Mouse (Mus musculus) adrenal gland, adult 18-20 months (tissue): ENCODE results near the gene Arl5c. TPM values are rescaled to one million over a fixed set of nuclear protein-coding genes. Genes with fewer than 3 reads are reported as not detected.
"Not testable (repeated sequence)": the region's sequence is repeated elsewhere in the genome, so short reads cannot be mapped to it uniquely, and the experiment has no call there.

Source experiments
- DNase-seq, 2 experiments: peaks; one replicate each; pipeline ENCODE4 v3.0.0; 2021 to 2022; ENCODE audit warnings: low spot score in 2 of 2
- total RNA-seq, 2 experiments: library from RNA; stranded (reverse); gene quantifications; 1 replicate in 1 of 2; 2 replicates in 1 of 2; pipeline ENCODE4 v1.2.3; 2021

Gene Arl5c
- total RNA-seq, 2 experiments from 2014 or later: 0.45 to 0.63 TPM

DNA sequence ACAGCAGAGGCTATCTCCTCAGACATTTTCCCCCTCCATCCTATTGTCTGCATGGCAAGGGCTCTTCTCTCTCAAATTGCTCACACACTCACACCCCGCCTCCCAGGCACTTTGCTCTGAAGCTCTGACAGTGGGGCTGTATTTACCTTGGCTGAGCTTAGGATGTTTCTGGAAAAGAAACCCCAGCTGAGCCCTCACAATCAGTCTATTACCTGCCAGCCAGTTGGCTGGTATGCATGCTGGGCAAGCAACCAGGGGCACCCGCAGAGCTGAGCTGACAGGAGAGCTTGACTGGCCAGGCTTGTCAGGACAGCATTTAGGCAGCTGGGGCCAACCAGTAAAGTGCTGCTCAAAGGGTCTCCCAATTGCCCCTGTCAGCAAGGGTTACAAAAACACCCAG, 28.9 kb downstream of the Arl5c start:
- DNase-seq: no peak

- DNase-seq: no peak
These were observed 35.1 kb downstream of the Arl5c start for GRCm38 (mm10) chr11:97960907-97961306.

GRCm38 (mm10) chr11:97959300-97959680, 36.7 kb downstream of the Arl5c start:
- DNase-seq: no peak

- no peak for DNase-seq
These were observed 37.2 kb downstream of the Arl5c start for GRCm38 (mm10) chr11:97958641-97959299.

DNA sequence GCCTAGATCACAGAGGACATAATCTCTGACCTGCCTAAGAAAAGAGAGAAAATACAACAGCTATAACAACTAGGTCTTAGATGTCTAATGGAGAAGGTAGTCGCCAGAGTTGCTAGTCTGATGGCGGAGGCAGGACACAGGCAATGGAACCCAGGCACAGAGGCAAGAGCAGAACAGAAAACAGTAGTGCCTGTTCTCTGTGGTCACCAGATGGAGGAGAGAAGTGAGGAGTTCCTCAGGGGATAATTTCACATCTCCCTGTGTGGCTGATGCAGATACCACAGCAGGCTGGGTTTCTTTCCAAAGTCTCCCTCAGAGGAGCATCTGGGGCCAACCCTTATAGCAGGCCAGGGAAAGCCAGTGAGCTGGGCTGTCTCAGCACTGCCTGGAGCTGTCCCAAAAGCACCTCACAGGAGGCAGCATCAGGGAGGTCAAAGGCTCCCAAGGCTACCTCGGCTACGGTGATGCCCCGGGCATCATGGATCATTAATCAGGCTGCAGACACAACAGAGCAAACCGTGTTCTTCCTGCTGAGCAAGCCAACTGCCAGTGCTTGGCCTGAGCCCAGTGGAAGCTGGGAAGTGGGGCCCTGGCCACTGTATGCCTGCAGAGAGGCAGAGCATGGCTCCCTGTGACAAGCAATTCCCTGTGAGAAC, 38.9 kb downstream of the Arl5c start:
- no peak for DNase-seq

DNA sequence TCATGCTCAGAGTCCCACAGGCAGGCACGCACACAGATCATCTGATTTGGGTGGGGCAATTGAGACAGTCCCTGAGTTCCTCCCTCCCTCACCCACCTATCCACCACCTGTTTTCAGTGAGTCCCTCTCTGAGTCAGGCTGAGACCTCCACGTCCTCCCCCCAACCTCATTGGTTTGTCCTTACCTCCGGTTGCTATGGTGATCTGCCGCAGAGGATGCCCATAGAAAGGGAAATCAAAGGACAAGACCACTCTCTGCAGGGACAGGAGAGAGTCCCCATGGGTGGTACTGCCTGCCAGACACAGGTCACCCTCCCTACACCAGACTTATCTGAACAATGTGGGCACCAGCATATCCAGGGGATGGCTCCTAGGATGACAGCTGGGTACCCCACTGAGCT, 40.1 kb downstream of the Arl5c start:
- DNase-seq: no peak

GRCm38 (mm10) chr11:97955146-97955902, 40.7 kb downstream of the Arl5c start:
- no peak for DNase-seq

DNA sequence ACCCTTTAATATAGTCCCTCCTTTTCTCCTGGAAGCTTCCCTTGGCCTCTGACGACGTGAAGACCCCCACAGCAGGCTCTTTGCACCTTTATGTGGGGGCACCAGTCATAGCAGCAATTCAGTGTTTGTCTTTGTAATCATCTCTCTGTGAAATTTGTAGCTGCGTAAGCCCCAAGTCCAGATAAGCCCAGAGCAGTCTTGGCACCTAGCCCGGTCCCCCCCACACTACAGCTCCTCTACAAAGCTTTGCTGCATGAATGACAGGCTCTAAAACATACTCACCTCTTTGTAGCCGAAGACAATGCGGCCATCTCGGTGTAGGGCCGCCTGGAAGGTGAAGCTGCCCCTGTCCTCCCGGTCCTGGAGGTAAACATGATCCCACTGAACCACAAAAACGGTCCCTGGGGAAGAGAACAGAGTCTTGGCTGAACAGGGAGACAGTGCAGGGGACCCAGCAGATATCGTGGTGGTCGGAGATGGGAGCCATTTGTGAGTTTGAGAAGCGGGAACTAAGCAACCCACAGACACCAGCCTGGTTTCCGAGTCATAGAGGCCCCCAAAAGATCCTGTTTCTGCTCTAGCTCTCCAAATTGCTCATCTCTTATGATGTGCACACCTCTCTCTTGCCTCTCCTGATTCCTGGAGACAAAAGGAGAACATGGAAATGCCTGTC, 41.4 kb downstream of the Arl5c start:
- DNase-seq: no peak

DNA sequence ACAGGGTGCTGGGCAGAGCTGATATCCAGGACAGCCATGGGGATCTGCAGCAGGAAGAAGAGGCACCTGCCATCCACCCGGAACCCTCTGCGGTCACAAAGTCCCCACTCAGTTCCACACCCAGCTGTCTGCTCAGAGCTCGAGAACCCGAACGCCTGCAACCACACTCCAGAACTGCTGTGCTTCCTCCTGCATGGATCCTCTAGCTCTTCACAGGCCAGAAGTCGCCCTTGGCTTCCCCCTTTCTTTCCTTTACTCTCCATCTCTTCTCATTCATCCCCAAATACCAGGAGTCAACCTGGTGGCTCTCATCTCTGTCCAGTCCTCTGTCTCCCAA, 42.1 kb downstream of the Arl5c start:
- no peak for DNase-seq

- DNase-seq: no peak
These were observed 42.6 kb downstream of the Arl5c start for GRCm38 (mm10) chr11:97953179-97953938.

DNA sequence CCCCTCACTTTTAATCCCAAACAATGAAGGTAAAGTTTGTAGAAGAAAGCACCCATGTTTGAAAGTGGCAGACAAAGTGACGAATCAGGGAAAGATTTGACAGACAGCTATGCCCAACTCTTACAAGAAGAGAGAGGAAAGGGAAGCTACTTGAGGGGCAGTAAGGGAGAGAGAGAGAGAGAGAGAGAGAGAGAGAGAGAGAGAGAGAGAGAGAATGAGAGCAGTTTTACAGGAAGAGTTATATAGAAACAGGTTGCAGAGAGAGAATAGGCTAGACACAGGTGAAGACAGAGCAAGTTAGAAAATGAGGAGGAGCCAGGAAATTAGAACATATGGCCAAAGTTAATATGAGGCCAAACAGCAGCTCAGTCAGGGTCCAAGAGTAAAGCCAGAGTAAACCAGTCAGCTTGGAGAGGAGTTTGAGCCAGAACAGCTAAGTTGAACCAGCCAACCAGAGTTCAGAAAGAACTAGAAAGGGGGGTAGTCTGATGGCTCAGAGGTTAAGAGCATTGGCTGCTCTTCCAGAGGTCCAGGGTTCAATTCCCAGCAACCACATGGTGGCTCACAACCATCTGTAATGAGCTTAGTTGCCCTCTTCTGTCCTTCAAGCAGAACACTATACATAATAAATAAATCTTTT, 43.5 kb downstream of the Arl5c start:
- no peak for DNase-seq

DNA sequence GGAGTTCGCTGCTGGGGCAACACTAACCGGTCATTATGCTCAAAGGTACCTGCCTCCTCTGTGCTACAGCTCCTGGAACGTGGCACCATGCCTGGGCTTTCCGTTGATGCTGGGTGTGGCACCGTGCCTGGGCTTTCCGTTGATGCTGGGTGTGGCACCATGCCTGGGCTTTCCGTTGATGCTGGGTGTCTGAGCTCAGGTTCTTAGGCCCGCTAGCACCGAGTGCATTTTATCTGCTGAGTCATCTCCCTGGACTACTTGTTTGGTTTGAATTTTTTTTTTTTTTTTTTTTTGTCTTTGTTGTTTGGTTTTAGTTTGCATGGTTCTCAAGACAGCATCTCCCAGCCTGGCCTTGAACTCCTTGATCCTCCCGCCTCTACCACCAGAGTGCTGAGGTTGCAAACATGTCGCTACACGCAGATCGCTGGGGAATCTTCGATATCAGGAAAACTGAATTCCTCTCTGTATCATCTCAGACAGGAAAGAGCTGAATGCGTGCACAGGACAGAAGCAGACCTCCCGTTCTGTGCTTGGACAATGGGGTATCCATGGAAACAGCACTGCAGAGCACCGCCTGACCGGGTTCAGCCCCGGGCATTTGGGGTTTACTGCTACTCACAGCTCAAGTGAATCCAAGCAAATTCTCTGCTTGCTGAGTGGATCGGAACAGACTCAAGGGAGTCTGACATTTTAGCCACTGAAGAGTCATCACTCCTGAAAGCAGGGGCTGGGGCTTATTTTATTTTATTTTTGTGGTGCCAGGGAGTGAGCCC, 46.1 kb downstream of the Arl5c start:
- DNase-seq: no peak

- no peak for DNase-seq
These were observed 48.6 kb downstream of the Arl5c start for GRCm38 (mm10) chr11:97947426-97947825.

GRCm38 (mm10) chr11:97945738-97946289, 50.2 kb downstream of the Arl5c start:
- DNase-seq: not testable (repeated sequence)

GRCm38 (mm10) chr11:97945031-97945430, 51.0 kb downstream of the Arl5c start:
- no peak for DNase-seq

- DNase-seq: no peak
These were observed 52.7 kb downstream of the Arl5c start for GRCm38 (mm10) chr11:97943256-97943655.

GRCm38 (mm10) chr11:97942420-97943111, 53.4 kb downstream of the Arl5c start:
- no peak for DNase-seq
